Mouse (Mus musculus) neural tube, embryonic 15.5 days (tissue): ENCODE measurements at regions not wholly inside any gene's neighbourhood (a gene's known extent, or its start where the extent isn't known, plus 50 kb on each side); places are given as distances from the start of the nearest gene placed in this dataset.

Source experiments
- ATAC-seq: fragments of 200-750 bp; cut with Nextera tagmentation; 2 replicates; pipeline ENCODE4 v1.8.0; 2017; ENCODE audit warnings: mild to moderate bottlenecking, moderate TSS enrichment, moderate library complexity; ENCODE audit not compliant: low FRiP score
- H3K27ac ChIP-seq: fragments of 300-500 bp; sonication (generic); replicated peaks from 2 replicates; pipeline ENCODE4 v1.5.1; 2015; ENCODE audit warnings: mild to moderate bottlenecking, inconsistent platforms
- H3K27me3 ChIP-seq: fragments of 300-500 bp; sonication (generic); replicated peaks from 2 replicates; pipeline ENCODE4 v1.6.1; 2015; ENCODE audit warnings: inconsistent platforms
- H3K36me3 ChIP-seq: fragments of 300-500 bp; sonication (generic); 2 replicates; pipeline ENCODE4 v1.6.1; 2015; ENCODE audit warnings: inconsistent platforms
- H3K4me1 ChIP-seq: fragments of 300-500 bp; sonication (generic); 2 replicates; pipeline ENCODE4 v1.6.1; 2015; ENCODE audit warnings: inconsistent platforms
- H3K4me2 ChIP-seq: fragments of 300-500 bp; sonication (generic); 2 replicates; pipeline ENCODE4 v1.6.1; 2015; ENCODE audit warnings: inconsistent platforms, mild to moderate bottlenecking, moderate library complexity
- H3K4me3 ChIP-seq: fragments of 300-500 bp; sonication (generic); replicated peaks from 2 replicates; pipeline ENCODE4 v1.5.1; 2015; ENCODE audit warnings: mild to moderate bottlenecking, inconsistent platforms
- H3K9ac ChIP-seq: fragments of 300-500 bp; sonication (generic); replicated peaks from 2 replicates; pipeline ENCODE4 v1.6.1; 2015; ENCODE audit warnings: mild to moderate bottlenecking, inconsistent platforms
- H3K9me3 ChIP-seq: fragments of 300-500 bp; sonication (generic); replicated peaks from 2 replicates; pipeline ENCODE4 v1.6.1; 2016; ENCODE audit warnings: inconsistent platforms
- WGBS: fragments of 180-500 bp; shearing (Covaris S2); methylation state at CpG from one replicate; pipeline ENCODE4 v1.1.7; 2015; ENCODE audit warnings: mixed read lengths; 5-methylcytosine and 5-hydroxymethylcytosine counted together

GRCm38 (mm10) chr4:23490224-23490623, 1002.1 kb upstream of the Pou3f2 start:
- WGBS = 15% methylated on average over 3 of the region's 3 CpGs
- Histone ChIP-seq H3K4me3 (no peak overlapping the region), H3K4me2 (no peak overlapping the region), H3K36me3 (no peaks in the 10 kb centered on the region), H3K4me1 (no peaks in the 10 kb centered on the region), H3K27ac (no peak overlapping the region), H3K9ac (no peak overlapping the region), H3K27me3 (no peaks in the 10 kb centered on the region), H3K9me3 (no peaks in the 10 kb centered on the region)
- ATAC-seq = no peak

- ATAC-seq = no peak
- no peaks in the 10 kb centered on the region for H3K36me3 ChIP-seq
- H3K4me2 ChIP-seq = no peak overlapping the region
- WGBS = 16% methylated on average over 2 of the region's 2 CpGs
- no peaks in the 10 kb centered on the region for H3K4me1 ChIP-seq
- H3K27me3 ChIP-seq = no peaks in the 10 kb centered on the region
- no peak overlapping the region for H3K9ac ChIP-seq
- no peak overlapping the region for H3K4me3 ChIP-seq
- H3K9me3 ChIP-seq = no peaks in the 10 kb centered on the region
- no peak overlapping the region for H3K27ac ChIP-seq
Measured at GRCm38 (mm10) chr4:23491255-23491654, 1003.1 kb upstream of the Pou3f2 start.

GRCm38 (mm10) chr4:23498710-23499109, 997.5 kb upstream of the Mms22l start:
- H3K9me3 ChIP-seq = no peaks in the 10 kb centered on the region
- no peak overlapping the region for H3K4me2 ChIP-seq
- 71% methylated on average over 2 of the region's 2 CpGs for WGBS
- no peaks in the 10 kb centered on the region for H3K4me1 ChIP-seq
- no peaks in the 10 kb centered on the region for H3K27me3 ChIP-seq
- H3K27ac ChIP-seq = no peak overlapping the region
- H3K36me3 ChIP-seq = no peaks in the 10 kb centered on the region
- ATAC-seq = no peak
- no peak overlapping the region for H3K4me3 ChIP-seq
- H3K9ac ChIP-seq = no peak overlapping the region

- no peaks in the 10 kb centered on the region for H3K4me1 ChIP-seq
- no peaks in the 10 kb centered on the region for H3K27me3 ChIP-seq
- WGBS = 23% methylated on average over 6 of the region's 6 CpGs
- H3K4me3 ChIP-seq = no peak overlapping the region
- H3K9me3 ChIP-seq = no peaks in the 10 kb centered on the region
- H3K27ac ChIP-seq = no peak overlapping the region
- no peak overlapping the region for H3K4me2 ChIP-seq
- ATAC-seq = no peak
- H3K9ac ChIP-seq = no peak overlapping the region
- H3K36me3 ChIP-seq = no peaks in the 10 kb centered on the region
Measured at GRCm38 (mm10) chr4:23504770-23505420, 991.4 kb upstream of the Mms22l start.

- Histone ChIP-seq H3K27ac (no peak overlapping the region), H3K9ac (no peak overlapping the region), H3K4me3 (no peak overlapping the region), H3K4me2 (no peak overlapping the region), H3K36me3 (no peaks in the 10 kb centered on the region), H3K4me1 (peaks cover 4% of the 10 kb centered on the region; the same call in 1 of the 2 replicates), H3K9me3 (no peaks in the 10 kb centered on the region), H3K27me3 (no peaks in the 10 kb centered on the region)
- 31% methylated on average over 4 of the region's 4 CpGs for WGBS
- no peak for ATAC-seq
Measured at GRCm38 (mm10) chr4:23510873-23511272, 985.4 kb upstream of the Mms22l start.

- Histone ChIP-seq H3K4me3 (no peak overlapping the region), H3K4me1 (peaks cover 4% of the 10 kb centered on the region; the same call in 1 of the 2 replicates), H3K27me3 (no peaks in the 10 kb centered on the region), H3K9ac (no peak overlapping the region), H3K36me3 (no peaks in the 10 kb centered on the region), H3K4me2 (no peak overlapping the region), H3K27ac (no peak overlapping the region), H3K9me3 (no peaks in the 10 kb centered on the region)
- 17% methylated on average over 4 of the region's 4 CpGs for WGBS
- ATAC-seq = no peak
Measured at GRCm38 (mm10) chr4:23512014-23512413, 984.2 kb upstream of the Mms22l start.

GRCm38 (mm10) chr4:23513939-23514338, 982.3 kb upstream of the Mms22l start:
- ATAC-seq = peak; percentile 73
- Histone ChIP-seq H3K36me3 (no peaks in the 10 kb centered on the region), H3K9ac (no peak overlapping the region), H3K27ac (no peak overlapping the region), H3K4me2 (peak overlapping the region; percentile 41), H3K4me1 (peaks cover 4% of the 10 kb centered on the region; the same call in 1 of the 2 replicates), H3K4me3 (no peak overlapping the region), H3K27me3 (no peaks in the 10 kb centered on the region), H3K9me3 (no peaks in the 10 kb centered on the region)
- 16% methylated on average over 9 of the region's 9 CpGs for WGBS
